Mouse (Mus musculus): Measurements from ENCODE around the gene Pctp. TPM values are rescaled to one million over a fixed set of nuclear protein-coding genes. Genes with fewer than 3 reads are reported as not detected.

The Pctp gene
- total and polyA plus RNA-seq, 3 experiments = 2.2 to 26.4 (median 6.8) TPM

GRCm38 (mm10) chr11:90036416-90036815 is 33.7 kb upstream of the Pctp start:
- TF ChIP-seq POLR2AphosphoS5 (IDR thresholded peaks at IDR 0.05; ENCODE audit: insufficient replicate concordance, low read depth, low read length) (no peak), GATA1 (IDR thresholded peaks at IDR 0.05; ENCODE audit: borderline replicate concordance, low read length) (no peak), CTCF (IDR thresholded peaks at IDR 0.05; ENCODE audit: low read depth, low read length) (no peak), GATA2 (IDR thresholded peaks at IDR 0.05; ENCODE audit: borderline replicate concordance, low read depth, low read length) (no peak), TAL1 (conservative IDR thresholded peaks at IDR 0.05; ENCODE audit: low read depth, low read length) (no peak)
- Histone ChIP-seq H3K27me3 (ENCODE audit: insufficient read depth, low read length) (peaks cover 7% of the 10 kb centered on the region), H3K4me1 (ENCODE audit: insufficient read depth, low read depth, low read length) (peaks cover 16% of the 10 kb centered on the region), H3K36me3 (replicated peaks) (no peaks in the 10 kb centered on the region), H3K4me3 (ENCODE audit: low read depth, low read length) (no peak overlapping the region), H3K9me3 (replicated peaks) (peaks cover 14% of the 10 kb centered on the region)
- DNase-seq (ENCODE audit: low spot score) = no peak
- ATAC-seq (ENCODE audit: extremely low read depth, insufficient number of reproducible peaks, low FRiP score, poor library complexity, severe bottlenecking) = no peak

- H3K9me3 ChIP-seq (replicated peaks) = peaks cover 16% of the 10 kb centered on the region
- TF ChIP-seq TAL1 (conservative IDR thresholded peaks at IDR 0.05; ENCODE audit: low read depth, low read length) (no peak), GATA2 (IDR thresholded peaks at IDR 0.05; ENCODE audit: borderline replicate concordance, low read depth, low read length) (no peak), GATA1 (IDR thresholded peaks at IDR 0.05; ENCODE audit: borderline replicate concordance, low read length) (no peak), POLR2AphosphoS5 (IDR thresholded peaks at IDR 0.05; ENCODE audit: insufficient replicate concordance, low read depth, low read length) (no peak), CTCF (IDR thresholded peaks at IDR 0.05; ENCODE audit: low read depth, low read length) (no peak)
- no peak for ATAC-seq (ENCODE audit: extremely low read depth, insufficient number of reproducible peaks, low FRiP score, poor library complexity, severe bottlenecking)
- no peak for DNase-seq (ENCODE audit: low spot score)
- no peaks in the 10 kb centered on the region for H3K36me3 ChIP-seq (replicated peaks)
- H3K27me3 ChIP-seq (ENCODE audit: insufficient read depth, low read length) = peaks cover 9% of the 10 kb centered on the region
- peaks cover 14% of the 10 kb centered on the region for H3K4me1 ChIP-seq (ENCODE audit: insufficient read depth, low read depth, low read length)
- no peak overlapping the region for H3K4me3 ChIP-seq (ENCODE audit: low read depth, low read length)
These were observed 32.8 kb upstream of the Pctp start for GRCm38 (mm10) chr11:90035532-90035931.

- Histone ChIP-seq H3K4me3 (ENCODE audit: low read depth, low read length) (no peak overlapping the region), H3K27me3 (ENCODE audit: insufficient read depth, low read length) (peaks cover 9% of the 10 kb centered on the region), H3K36me3 (replicated peaks) (no peaks in the 10 kb centered on the region), H3K9me3 (replicated peaks) (peaks cover 17% of the 10 kb centered on the region), H3K4me1 (ENCODE audit: insufficient read depth, low read depth, low read length) (peaks cover 16% of the 10 kb centered on the region)
- no peak for TF ChIP-seq TAL1 (conservative IDR thresholded peaks at IDR 0.05; ENCODE audit: low read depth, low read length)
- no peak for TF ChIP-seq POLR2AphosphoS5 (IDR thresholded peaks at IDR 0.05; ENCODE audit: insufficient replicate concordance, low read depth, low read length)
- TF ChIP-seq CTCF (IDR thresholded peaks at IDR 0.05; ENCODE audit: low read depth, low read length) = no peak
- no peak for TF ChIP-seq GATA1 (IDR thresholded peaks at IDR 0.05; ENCODE audit: borderline replicate concordance, low read length)
- no peak for TF ChIP-seq GATA2 (IDR thresholded peaks at IDR 0.05; ENCODE audit: borderline replicate concordance, low read depth, low read length)
- DNase-seq (ENCODE audit: low spot score) = no peak
- no peak for ATAC-seq (ENCODE audit: extremely low read depth, insufficient number of reproducible peaks, low FRiP score, poor library complexity, severe bottlenecking)
These were observed 32.0 kb upstream of the Pctp start for GRCm38 (mm10) chr11:90034646-90035045.

GRCm38 (mm10) chr11:90033442-90033841 is 30.7 kb upstream of the Pctp start:
- peaks cover 9% of the 10 kb centered on the region for H3K27me3 ChIP-seq (ENCODE audit: insufficient read depth, low read length)

GRCm38 (mm10) chr11:90032807-90033206 is 30.1 kb upstream of the Pctp start:
- no peak for ATAC-seq (ENCODE audit: extremely low read depth, insufficient number of reproducible peaks, low FRiP score, poor library complexity, severe bottlenecking)
- Histone ChIP-seq H3K9me3 (replicated peaks) (peaks cover 19% of the 10 kb centered on the region), H3K4me3 (ENCODE audit: low read depth, low read length) (no peak overlapping the region), H3K4me1 (ENCODE audit: insufficient read depth, low read depth, low read length) (peaks cover 12% of the 10 kb centered on the region), H3K27me3 (ENCODE audit: insufficient read depth, low read length) (peaks cover 9% of the 10 kb centered on the region), H3K36me3 (replicated peaks) (no peaks in the 10 kb centered on the region)
- TF ChIP-seq GATA1 (IDR thresholded peaks at IDR 0.05; ENCODE audit: borderline replicate concordance, low read length) = no peak
- DNase-seq (ENCODE audit: low spot score) = no peak

More at GRCm38 (mm10) chr11:90033442-90033841, 30.7 kb upstream of the Pctp start:
- no peaks in the 10 kb centered on the region for H3K36me3 ChIP-seq (replicated peaks)
- DNase-seq (ENCODE audit: low spot score) = no peak
- H3K4me3 ChIP-seq (ENCODE audit: low read depth, low read length) = no peak overlapping the region
- peaks cover 14% of the 10 kb centered on the region for H3K4me1 ChIP-seq (ENCODE audit: insufficient read depth, low read depth, low read length)
- no peak for TF ChIP-seq TAL1 (conservative IDR thresholded peaks at IDR 0.05; ENCODE audit: low read depth, low read length)
- TF ChIP-seq CTCF (IDR thresholded peaks at IDR 0.05; ENCODE audit: low read depth, low read length) = no peak
- no peak for TF ChIP-seq GATA1 (IDR thresholded peaks at IDR 0.05; ENCODE audit: borderline replicate concordance, low read length)
- TF ChIP-seq GATA2 (IDR thresholded peaks at IDR 0.05; ENCODE audit: borderline replicate concordance, low read depth, low read length) = no peak
- TF ChIP-seq POLR2AphosphoS5 (IDR thresholded peaks at IDR 0.05; ENCODE audit: insufficient replicate concordance, low read depth, low read length) = no peak
- peaks cover 17% of the 10 kb centered on the region for H3K9me3 ChIP-seq (replicated peaks)
- ATAC-seq (ENCODE audit: extremely low read depth, insufficient number of reproducible peaks, low FRiP score, poor library complexity, severe bottlenecking) = no peak

GRCm38 (mm10) chr11:90031076-90031475 is 28.4 kb upstream of the Pctp start:
- ATAC-seq (ENCODE audit: extremely low read depth, insufficient number of reproducible peaks, low FRiP score, poor library complexity, severe bottlenecking) = no peak
- Histone ChIP-seq H3K4me1 (ENCODE audit: insufficient read depth, low read depth, low read length) (peaks cover 12% of the 10 kb centered on the region), H3K36me3 (replicated peaks) (no peaks in the 10 kb centered on the region), H3K9me3 (replicated peaks) (peaks cover 19% of the 10 kb centered on the region), H3K27me3 (ENCODE audit: insufficient read depth, low read length) (peaks cover 9% of the 10 kb centered on the region), H3K4me3 (ENCODE audit: low read depth, low read length) (no peak overlapping the region)
- DNase-seq (ENCODE audit: low spot score) = no peak
- TF ChIP-seq CTCF (IDR thresholded peaks at IDR 0.05; ENCODE audit: low read depth, low read length) (no peak), GATA1 (IDR thresholded peaks at IDR 0.05; ENCODE audit: borderline replicate concordance, low read length) (no peak), TAL1 (conservative IDR thresholded peaks at IDR 0.05; ENCODE audit: low read depth, low read length) (no peak), GATA2 (IDR thresholded peaks at IDR 0.05; ENCODE audit: borderline replicate concordance, low read depth, low read length) (no peak), POLR2AphosphoS5 (IDR thresholded peaks at IDR 0.05; ENCODE audit: insufficient replicate concordance, low read depth, low read length) (no peak)

All from G1E (cell line).